Mouse (Mus musculus): ENCODE measurements around the gene Map4k1.

Gene Map4k1

GRCm38 (mm10) chr7:28951764-28952163 lies 30.1 kb upstream of the Map4k1 start:
- Histone ChIP-seq H3K36me3 (ENCODE audit: insufficient read depth, low read length) (peaks cover 95% of the 10 kb centered on the region), H3K4me1 (replicated peaks; ENCODE audit: low read depth, low read length) (peaks cover 100% of the 10 kb centered on the region), H3K9me3 (ENCODE audit: low read length) (no peaks in the 10 kb centered on the region), H3K4me3 (replicated peaks; ENCODE audit: low read length) (peak overlapping the region; percentile 2; the same call in 1 of the 2 replicates), H3K27me3 (ENCODE audit: insufficient read depth, low read length) (no peaks in the 10 kb centered on the region)
- no peak for TF ChIP-seq NANOG (IDR thresholded peaks at IDR 0.05; ENCODE audit: borderline replicate concordance, low read length)
- TF ChIP-seq CTCF (conservative IDR thresholded peaks at IDR 0.05; ENCODE audit: low read length): no peak
- no peak for TF ChIP-seq POU5F1 (IDR thresholded peaks at IDR 0.05; ENCODE audit: borderline replicate concordance, low read length)

GRCm38 (mm10) chr7:28952786-28953185 lies 29.1 kb upstream of the Map4k1 start:
- H3K36me3 ChIP-seq (ENCODE audit: insufficient read depth, low read length): peaks cover 93% of the 10 kb centered on the region
- peaks cover 100% of the 10 kb centered on the region for H3K4me1 ChIP-seq (replicated peaks; ENCODE audit: low read depth, low read length)
- no peak for TF ChIP-seq NANOG (IDR thresholded peaks at IDR 0.05; ENCODE audit: borderline replicate concordance, low read length)
- no peak for TF ChIP-seq POU5F1 (IDR thresholded peaks at IDR 0.05; ENCODE audit: borderline replicate concordance, low read length)
- TF ChIP-seq CTCF (conservative IDR thresholded peaks at IDR 0.05; ENCODE audit: low read length): no peak
- no peaks in the 10 kb centered on the region for H3K27me3 ChIP-seq (ENCODE audit: insufficient read depth, low read length)
- no peaks in the 10 kb centered on the region for H3K9me3 ChIP-seq (ENCODE audit: low read length)
- no peak overlapping the region for H3K4me3 ChIP-seq (replicated peaks; ENCODE audit: low read length)

- Histone ChIP-seq H3K36me3 (ENCODE audit: insufficient read depth, low read length) (peaks cover 94% of the 10 kb centered on the region), H3K4me3 (replicated peaks; ENCODE audit: low read length) (peak overlapping the region; percentile 30; the same call in 1 of the 2 replicates), H3K4me1 (replicated peaks; ENCODE audit: low read depth, low read length) (peaks cover 100% of the 10 kb centered on the region), H3K27me3 (ENCODE audit: insufficient read depth, low read length) (no peaks in the 10 kb centered on the region), H3K9me3 (ENCODE audit: low read length) (no peaks in the 10 kb centered on the region)
- TF ChIP-seq POU5F1 (IDR thresholded peaks at IDR 0.05; ENCODE audit: borderline replicate concordance, low read length) (no peak), CTCF (conservative IDR thresholded peaks at IDR 0.05; ENCODE audit: low read length) (no peak), NANOG (IDR thresholded peaks at IDR 0.05; ENCODE audit: borderline replicate concordance, low read length) (no peak)
Observed at GRCm38 (mm10) chr7:28953476-28954376, 28.1 kb upstream of the Map4k1 start.

- peaks cover 100% of the 10 kb centered on the region for H3K4me1 ChIP-seq (replicated peaks; ENCODE audit: low read depth, low read length)
- TF ChIP-seq NANOG (IDR thresholded peaks at IDR 0.05; ENCODE audit: borderline replicate concordance, low read length): no peak
- no peak for TF ChIP-seq CTCF (conservative IDR thresholded peaks at IDR 0.05; ENCODE audit: low read length)
- TF ChIP-seq POU5F1 (IDR thresholded peaks at IDR 0.05; ENCODE audit: borderline replicate concordance, low read length): no peak
- 0 out of 2 replicates have a peak overlapping the region, but pooled peaks have one; percentile 27 for H3K4me3 ChIP-seq (replicated peaks; ENCODE audit: low read length)
- no peaks in the 10 kb centered on the region for H3K9me3 ChIP-seq (ENCODE audit: low read length)
- no peaks in the 10 kb centered on the region for H3K27me3 ChIP-seq (ENCODE audit: insufficient read depth, low read length)
- H3K36me3 ChIP-seq (ENCODE audit: insufficient read depth, low read length): peaks cover 94% of the 10 kb centered on the region
Observed at GRCm38 (mm10) chr7:28954773-28955172, 27.1 kb upstream of the Map4k1 start.

GRCm38 (mm10) chr7:28955295-28955897 lies 26.5 kb upstream of the Map4k1 start:
- Histone ChIP-seq H3K36me3 (ENCODE audit: insufficient read depth, low read length) (peaks cover 92% of the 10 kb centered on the region), H3K4me3 (replicated peaks; ENCODE audit: low read length) (peak overlapping the region; percentile 47), H3K4me1 (replicated peaks; ENCODE audit: low read depth, low read length) (peaks cover 100% of the 10 kb centered on the region), H3K27me3 (ENCODE audit: insufficient read depth, low read length) (no peaks in the 10 kb centered on the region), H3K9me3 (ENCODE audit: low read length) (no peaks in the 10 kb centered on the region)
- TF ChIP-seq CTCF (conservative IDR thresholded peaks at IDR 0.05; ENCODE audit: low read length) (no peak), NANOG (IDR thresholded peaks at IDR 0.05; ENCODE audit: borderline replicate concordance, low read length) (no peak), POU5F1 (IDR thresholded peaks at IDR 0.05; ENCODE audit: borderline replicate concordance, low read length) (no peak)

- TF ChIP-seq NANOG (IDR thresholded peaks at IDR 0.05; ENCODE audit: borderline replicate concordance, low read length) (no peak), POU5F1 (IDR thresholded peaks at IDR 0.05; ENCODE audit: borderline replicate concordance, low read length) (no peak), CTCF (conservative IDR thresholded peaks at IDR 0.05; ENCODE audit: low read length) (no peak)
- H3K27me3 ChIP-seq (ENCODE audit: insufficient read depth, low read length): no peaks in the 10 kb centered on the region
- H3K4me1 ChIP-seq (replicated peaks; ENCODE audit: low read depth, low read length): peaks cover 100% of the 10 kb centered on the region
- H3K9me3 ChIP-seq (ENCODE audit: low read length): no peaks in the 10 kb centered on the region
- H3K4me3 ChIP-seq (replicated peaks; ENCODE audit: low read length): peak overlapping the region; percentile 47; the same call in 1 of the 2 replicates
- peaks cover 87% of the 10 kb centered on the region for H3K36me3 ChIP-seq (ENCODE audit: insufficient read depth, low read length)
Observed at GRCm38 (mm10) chr7:28956270-28956669, 25.6 kb upstream of the Map4k1 start.

GRCm38 (mm10) chr7:28957286-28957685 lies 24.6 kb upstream of the Map4k1 start:
- no peak for TF ChIP-seq NANOG (IDR thresholded peaks at IDR 0.05; ENCODE audit: borderline replicate concordance, low read length)
- no peak for TF ChIP-seq CTCF (conservative IDR thresholded peaks at IDR 0.05; ENCODE audit: low read length)
- no peak for TF ChIP-seq POU5F1 (IDR thresholded peaks at IDR 0.05; ENCODE audit: borderline replicate concordance, low read length)
- peaks cover 90% of the 10 kb centered on the region for H3K4me1 ChIP-seq (replicated peaks; ENCODE audit: low read depth, low read length)
- H3K9me3 ChIP-seq (ENCODE audit: low read length): no peaks in the 10 kb centered on the region
- no peaks in the 10 kb centered on the region for H3K27me3 ChIP-seq (ENCODE audit: insufficient read depth, low read length)
- H3K4me3 ChIP-seq (replicated peaks; ENCODE audit: low read length): 0 out of 2 replicates have a peak overlapping the region, but pooled peaks have one; percentile 11
- H3K36me3 ChIP-seq (ENCODE audit: insufficient read depth, low read length): peaks cover 77% of the 10 kb centered on the region

GRCm38 (mm10) chr7:28957997-28958725 lies 23.7 kb upstream of the Map4k1 start:
- no peak for TF ChIP-seq NANOG (IDR thresholded peaks at IDR 0.05; ENCODE audit: borderline replicate concordance, low read length)
- TF ChIP-seq POU5F1 (IDR thresholded peaks at IDR 0.05; ENCODE audit: borderline replicate concordance, low read length): no peak
- no peak for TF ChIP-seq CTCF (conservative IDR thresholded peaks at IDR 0.05; ENCODE audit: low read length)
- Histone ChIP-seq H3K9me3 (ENCODE audit: low read length) (no peaks in the 10 kb centered on the region), H3K4me1 (replicated peaks; ENCODE audit: low read depth, low read length) (peaks cover 89% of the 10 kb centered on the region), H3K27me3 (ENCODE audit: insufficient read depth, low read length) (no peaks in the 10 kb centered on the region), H3K4me3 (replicated peaks; ENCODE audit: low read length) (peak overlapping the region; percentile 100; the same call in 1 of the 2 replicates), H3K36me3 (ENCODE audit: insufficient read depth, low read length) (peaks cover 68% of the 10 kb centered on the region)

Data from E14TG2a.4 (cell line).